Mouse (Mus musculus): Measurements from ENCODE around the gene Enkd1. TPM values are rescaled to one million over a fixed set of nuclear protein-coding genes. Genes with fewer than 3 reads are reported as not detected.

The Enkd1 gene
- polyA plus RNA-seq (2017; shearing (Covaris generic)) = 1 to 10 TPM; 1.4 to 3.8 TPM

- ATAC-seq = peak; percentile 99
These were observed at the start of gene Enkd1, which contains the start of gene 4933405L10Rik for GRCm38 (mm10) chr8:105707498-105708403. Gene Enkd1, minus strand, starts transcription at chr8:105708210. Gene 4933405L10Rik, plus strand, starts transcription at chr8:105707655.

- no peak for ATAC-seq
These were observed 46.7 kb upstream of the Enkd1 start for GRCm38 (mm10) chr8:105754688-105755087.

GRCm38 (mm10) chr8:105753916-105754315 is 45.9 kb upstream of the Enkd1 start:
- no peak for ATAC-seq

- no peak for ATAC-seq
These were observed 42.6 kb upstream of the Enkd1 start for GRCm38 (mm10) chr8:105750606-105751005.

- ATAC-seq = no peak
These were observed 35.3 kb upstream of the Enkd1 start for GRCm38 (mm10) chr8:105743301-105743700.

GRCm38 (mm10) chr8:105739216-105739615 is 31.2 kb upstream of the Enkd1 start:
- no peak for ATAC-seq

GRCm38 (mm10) chr8:105732186-105732585 is 24.2 kb upstream of the Enkd1 start:
- no peak for ATAC-seq

GRCm38 (mm10) chr8:105727397-105728124 is 19.6 kb upstream of the Enkd1 start:
- ATAC-seq = peak; percentile 65

GRCm38 (mm10) chr8:105725726-105726125 is 17.7 kb upstream of the Enkd1 start:
- no peak for ATAC-seq

GRCm38 (mm10) chr8:105722861-105723260 is 14.9 kb upstream of the Enkd1 start:
- no peak for ATAC-seq

- ATAC-seq = no peak
These were observed 11.6 kb upstream of the Enkd1 start for GRCm38 (mm10) chr8:105719637-105720036.

- no peak for ATAC-seq
These were observed 8.4 kb upstream of the Enkd1 start for GRCm38 (mm10) chr8:105716302-105716945.

- ATAC-seq = no peak
These were observed 7.0 kb upstream of the Enkd1 start for GRCm38 (mm10) chr8:105715042-105715441.

- ATAC-seq = peak; percentile 77
These were observed 6.1 kb upstream of the Enkd1 start for GRCm38 (mm10) chr8:105714139-105714538.

- ATAC-seq = no peak
These were observed 4.3 kb upstream of the Enkd1 start for GRCm38 (mm10) chr8:105712286-105712685.

- no peak for ATAC-seq
These were observed 1.3 kb upstream of the Enkd1 start for GRCm38 (mm10) chr8:105709317-105709716.

- no peak for ATAC-seq
These were observed 665 bp upstream of the Enkd1 start for GRCm38 (mm10) chr8:105708675-105709074.

- no peak for ATAC-seq
These were observed 1.6 kb downstream of the Enkd1 start for GRCm38 (mm10) chr8:105706426-105706825.

- no peak for ATAC-seq
These were observed 3.1 kb downstream of the Enkd1 start for GRCm38 (mm10) chr8:105704955-105705354.

GRCm38 (mm10) chr8:105704146-105704812 is 3.7 kb downstream of the Enkd1 start:
- ATAC-seq = no peak

GRCm38 (mm10) chr8:105702731-105703415 is 5.1 kb downstream of the Enkd1 start:
- no peak for ATAC-seq

GRCm38 (mm10) chr8:105702001-105702401 is 6.0 kb downstream of the Enkd1 start:
- ATAC-seq = no peak
